Mouse (Mus musculus): ENCODE measurements around the gene F2r.

GRCm38 (mm10) chr13:95618859-95619258 is 572 bp upstream of the F2r start:
- no peak for TF ChIP-seq ZNF384 (IDR thresholded peaks at IDR 0.05; ENCODE audit: low read depth, low read length)
- TF ChIP-seq MAFK (IDR thresholded peaks at IDR 0.05; ENCODE audit: insufficient read depth, low read depth, low read length), result no peak
- TF ChIP-seq ZC3H11A (IDR thresholded peaks at IDR 0.05; ENCODE audit: borderline replicate concordance, low read depth, low read length), result no peak
- no peak for TF ChIP-seq CHD2 (IDR thresholded peaks at IDR 0.05; ENCODE audit: low read depth, low read length)
